Mouse (Mus musculus) midbrain, embryonic 10.5 days (tissue): ENCODE data around the gene Ppm1h. TPM values are rescaled to one million over a fixed set of nuclear protein-coding genes. Genes with fewer than 3 reads are reported as not detected.

Experiments used
- DNase-seq: peaks from one replicate; pipeline ENCODE4 v3.0.0-alpha.2; 2017; ENCODE audit warnings: low spot score
- H3K27ac ChIP-seq: fragments of 300-500 bp; sonication (generic); replicated peaks from 2 replicates; pipeline ENCODE4 v1.5.1; 2016; ENCODE audit warnings: mild to moderate bottlenecking
- H3K27me3 ChIP-seq: fragments of 300-500 bp; sonication (generic); 2 replicates; pipeline ENCODE4 v1.6.1; 2016; ENCODE audit warnings: low read depth, mild to moderate bottlenecking; ENCODE audit not compliant: poor library complexity, severe bottlenecking
- H3K36me3 ChIP-seq: fragments of 300-500 bp; sonication (generic); 2 replicates; pipeline ENCODE4 v1.6.1; 2016; ENCODE audit warnings: mild to moderate bottlenecking, moderate library complexity
- H3K4me1 ChIP-seq: fragments of 300-500 bp; sonication (generic); 2 replicates; pipeline ENCODE4 v1.6.1; 2016
- H3K4me3 ChIP-seq: fragments of 300-500 bp; sonication (generic); 2 replicates; pipeline ENCODE4 v1.5.1; 2016; ENCODE audit warnings: mild to moderate bottlenecking, moderate library complexity
- H3K9me3 ChIP-seq: fragments of 300-500 bp; sonication (generic); replicated peaks from 2 replicates; pipeline ENCODE4 v1.6.1; 2016; ENCODE audit warnings: mild to moderate bottlenecking
- WGBS: fragments of 180-500 bp; shearing (Covaris S2); methylation state at CpG from one replicate; pipeline ENCODE4 v1.1.7; 2016; 5-methylcytosine and 5-hydroxymethylcytosine counted together
- polyA plus RNA-seq: library from polyadenylated mRNA; unstranded; fragments of >200 nt; fragmentation: Nextera tagmentation; extraction: Ambion mirVana; gene quantifications from 2 replicates; pipeline ENCODE4 v1.2.1, GENCODE M21; 2016

Gene Ppm1h
- polyA plus RNA-seq, 1 experiment from 2014 or later = 3.3 TPM

- no peak overlapping the region for H3K27ac ChIP-seq
- no peak overlapping the region for H3K4me3 ChIP-seq
- H3K27me3 ChIP-seq = no peaks in the 10 kb centered on the region; the same call in 1 of the 2 replicates
- H3K9me3 ChIP-seq = peaks cover 6% of the 10 kb centered on the region
- WGBS = 87% methylated on average over 4 of the region's 4 CpGs
- H3K36me3 ChIP-seq = no peaks in the 10 kb centered on the region
- no peak for DNase-seq
- peaks cover 12% of the 10 kb centered on the region for H3K4me1 ChIP-seq
These were observed 129.6 kb downstream of the Ppm1h start for GRCm38 (mm10) chr10:122808186-122808585.

GRCm38 (mm10) chr10:122809851-122810250 lies 131.3 kb downstream of the Ppm1h start:
- Histone ChIP-seq H3K4me1 (peaks cover 12% of the 10 kb centered on the region), H3K4me3 (no peak overlapping the region), H3K27me3 (no peaks in the 10 kb centered on the region), H3K27ac (peak overlapping the region; percentile 20; the same call in 1 of the 2 replicates), H3K9me3 (peaks cover 1% of the 10 kb centered on the region; the same call in 1 of the 2 replicates), H3K36me3 (no peaks in the 10 kb centered on the region)
- DNase-seq = no peak
- WGBS = 46% methylated on average over 8 of the region's 8 CpGs

DNA sequence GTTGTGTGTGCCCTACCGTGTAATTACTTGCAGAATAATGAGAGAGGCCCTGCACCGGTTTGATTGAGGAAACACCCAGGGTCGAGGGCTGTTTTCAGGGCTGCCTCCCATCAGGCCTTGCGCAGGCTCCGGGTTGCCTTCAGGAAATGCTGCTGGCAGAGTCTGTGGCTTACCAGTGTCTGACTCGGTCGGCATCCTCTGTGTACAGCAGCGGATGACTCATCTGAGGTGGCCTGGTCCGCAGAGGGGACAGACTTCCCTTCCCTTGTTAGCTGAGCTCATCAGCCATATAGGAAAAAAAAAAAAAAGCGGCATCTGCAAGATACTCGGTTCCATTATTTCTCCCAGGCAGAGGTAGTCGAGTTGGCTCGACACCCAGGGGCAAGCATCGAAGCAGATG lies 136.5 kb downstream of the Ppm1h start:
- Histone ChIP-seq H3K27me3 (no peaks in the 10 kb centered on the region), H3K9me3 (no peaks in the 10 kb centered on the region), H3K36me3 (no peaks in the 10 kb centered on the region), H3K27ac (no peak overlapping the region), H3K4me1 (peaks cover 1% of the 10 kb centered on the region; the same call in 1 of the 2 replicates), H3K4me3 (no peak overlapping the region)
- DNase-seq = no peak
- 90% methylated on average over 14 of the region's 14 CpGs for WGBS

DNA sequence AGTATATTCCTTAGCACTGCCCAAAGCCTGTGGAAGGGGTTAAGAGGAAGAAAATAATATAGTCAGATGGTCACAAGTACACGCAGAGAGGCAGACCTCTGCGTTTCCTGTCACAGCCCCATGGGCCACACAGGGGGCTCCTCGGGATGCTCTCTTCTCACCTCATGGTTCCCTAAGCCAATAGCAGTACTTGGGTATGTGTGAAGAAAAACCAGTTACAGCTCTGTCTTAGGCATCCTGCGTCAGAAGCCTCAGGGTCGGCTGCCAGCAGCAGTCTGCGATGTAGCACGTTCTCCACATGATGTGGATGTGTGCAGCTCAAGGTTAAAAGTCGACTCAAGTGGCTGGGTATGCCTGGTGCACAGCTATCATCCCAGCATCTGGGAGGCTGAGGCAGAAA lies 139.2 kb downstream of the Ppm1h start:
- Histone ChIP-seq H3K27me3 (no peaks in the 10 kb centered on the region), H3K4me3 (no peak overlapping the region), H3K9me3 (no peaks in the 10 kb centered on the region), H3K36me3 (no peaks in the 10 kb centered on the region), H3K27ac (no peak overlapping the region), H3K4me1 (no peaks in the 10 kb centered on the region)
- 89% methylated on average over 8 of the region's 8 CpGs for WGBS
- no peak for DNase-seq

- Histone ChIP-seq H3K9me3 (no peaks in the 10 kb centered on the region), H3K4me1 (no peaks in the 10 kb centered on the region), H3K27ac (no peak overlapping the region), H3K4me3 (no peak overlapping the region), H3K27me3 (no peaks in the 10 kb centered on the region), H3K36me3 (no peaks in the 10 kb centered on the region)
- 92% methylated on average over 6 of the region's 6 CpGs for WGBS
- DNase-seq = no peak
These were observed 141.2 kb downstream of the Ppm1h start for GRCm38 (mm10) chr10:122819808-122820207.

- Histone ChIP-seq H3K4me3 (no peak overlapping the region), H3K36me3 (no peaks in the 10 kb centered on the region)
These were observed 143.0 kb downstream of the Ppm1h start for GRCm38 (mm10) chr10:122821549-122821948.

DNA sequence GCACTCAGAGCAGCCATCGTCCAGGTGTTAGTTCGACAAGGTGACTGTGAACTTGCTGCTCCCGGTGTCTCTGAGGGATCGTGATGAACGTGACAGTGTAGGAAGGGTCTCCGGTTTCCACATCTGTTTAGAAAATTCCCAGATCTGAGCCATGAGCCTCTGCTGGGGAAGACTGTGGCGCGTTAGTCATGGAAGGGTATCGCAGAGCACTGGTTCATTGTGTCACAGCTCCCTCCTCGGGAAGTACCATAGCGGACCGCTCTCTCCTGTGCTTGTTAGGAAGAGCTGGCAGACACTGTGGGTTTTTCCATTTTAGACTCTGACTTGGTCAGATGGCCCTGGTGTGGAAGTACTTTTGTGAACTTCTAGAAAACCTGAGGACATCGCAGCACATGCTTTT lies 145.1 kb downstream of the Ppm1h start:
- H3K27ac ChIP-seq = no peak overlapping the region; the same call in 1 of the 2 replicates

More at GRCm38 (mm10) chr10:122821549-122821948, 143.0 kb downstream of the Ppm1h start:
- Histone ChIP-seq H3K27ac (no peak overlapping the region), H3K4me1 (no peaks in the 10 kb centered on the region), H3K27me3 (no peaks in the 10 kb centered on the region), H3K9me3 (no peaks in the 10 kb centered on the region)
- no peak for DNase-seq
- WGBS = 80% methylated on average over 6 of the region's 6 CpGs

DNA sequence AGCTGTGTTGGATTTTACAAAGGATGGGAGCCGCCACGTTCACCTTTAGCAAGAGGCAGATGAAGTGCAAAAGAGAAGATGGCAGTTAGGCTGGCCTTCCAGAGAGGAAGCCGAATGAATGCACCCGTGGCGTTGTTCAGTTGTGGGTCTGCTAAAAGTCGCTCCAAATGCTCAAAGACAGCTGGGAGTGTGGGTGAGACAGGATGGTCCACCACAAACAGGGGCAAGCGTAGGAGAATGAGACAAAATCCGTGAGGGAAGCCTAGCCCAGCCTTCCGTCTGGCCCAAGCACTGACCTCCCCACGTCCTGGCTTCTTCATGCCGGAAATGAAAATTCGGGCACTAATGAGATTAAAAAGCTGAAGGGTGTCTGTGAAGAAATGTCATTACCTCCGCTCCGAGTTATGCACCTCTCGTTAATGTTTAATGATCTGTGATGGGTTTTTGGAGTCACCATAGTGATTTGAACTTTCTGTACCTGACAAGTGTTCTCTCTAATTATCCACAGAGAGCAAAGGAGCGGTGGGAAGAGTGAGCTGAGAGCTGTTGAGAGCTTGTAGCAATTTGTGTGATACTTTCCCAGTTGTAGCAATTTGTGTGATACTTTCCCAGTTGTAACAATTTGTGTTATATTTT lies 148.3 kb downstream of the Ppm1h start:
- Histone ChIP-seq H3K36me3 (no peaks in the 10 kb centered on the region), H3K9me3 (no peaks in the 10 kb centered on the region), H3K4me1 (peaks cover 7% of the 10 kb centered on the region), H3K4me3 (no peak overlapping the region), H3K27me3 (no peaks in the 10 kb centered on the region), H3K27ac (no peak overlapping the region)
- DNase-seq = no peak
- 85% methylated on average over 16 of the region's 16 CpGs for WGBS

More for the DNA sequence above, 145.1 kb downstream of the Ppm1h start:
- no peaks in the 10 kb centered on the region for H3K27me3 ChIP-seq
- 86% methylated on average over 13 of the region's 13 CpGs for WGBS
- H3K36me3 ChIP-seq = no peaks in the 10 kb centered on the region
- no peak for DNase-seq
- H3K9me3 ChIP-seq = no peaks in the 10 kb centered on the region
- H3K4me3 ChIP-seq = no peak overlapping the region
- H3K4me1 ChIP-seq = peaks cover 7% of the 10 kb centered on the region

- Histone ChIP-seq H3K27me3 (no peaks in the 10 kb centered on the region), H3K4me1 (peaks cover 7% of the 10 kb centered on the region), H3K4me3 (no peak overlapping the region), H3K36me3 (no peaks in the 10 kb centered on the region), H3K27ac (no peak overlapping the region), H3K9me3 (no peaks in the 10 kb centered on the region; the same call in 1 of the 2 replicates)
- DNase-seq = no peak
- 59% methylated on average over 12 of the region's 12 CpGs for WGBS
These were observed 149.3 kb downstream of the Ppm1h start for GRCm38 (mm10) chr10:122827719-122828414.

- Histone ChIP-seq H3K4me3 (no peak overlapping the region), H3K9me3 (no peaks in the 10 kb centered on the region; the same call in 1 of the 2 replicates), H3K27me3 (no peaks in the 10 kb centered on the region), H3K27ac (no peak overlapping the region), H3K36me3 (no peaks in the 10 kb centered on the region), H3K4me1 (peaks cover 7% of the 10 kb centered on the region)
- no peak for DNase-seq
- WGBS = 88% methylated on average over 3 of the region's 3 CpGs
These were observed 151.2 kb downstream of the Ppm1h start for GRCm38 (mm10) chr10:122829801-122830217.

- Histone ChIP-seq H3K27me3 (no peaks in the 10 kb centered on the region), H3K36me3 (no peaks in the 10 kb centered on the region), H3K27ac (no peak overlapping the region), H3K9me3 (no peaks in the 10 kb centered on the region; the same call in 1 of the 2 replicates), H3K4me1 (peaks cover 7% of the 10 kb centered on the region), H3K4me3 (no peak overlapping the region)
- DNase-seq = no peak
- WGBS = 93% methylated on average over 10 of the region's 10 CpGs
These were observed 152.1 kb downstream of the Ppm1h start for GRCm38 (mm10) chr10:122830638-122831037.

GRCm38 (mm10) chr10:122842014-122842413 lies 163.5 kb downstream of the Ppm1h start:
- Histone ChIP-seq H3K4me3 (no peak overlapping the region), H3K9me3 (no peaks in the 10 kb centered on the region; the same call in 1 of the 2 replicates), H3K4me1 (no peaks in the 10 kb centered on the region), H3K27ac (no peak overlapping the region), H3K36me3 (no peaks in the 10 kb centered on the region), H3K27me3 (no peaks in the 10 kb centered on the region)
- 93% methylated on average over 8 of the region's 8 CpGs for WGBS
- no peak for DNase-seq

DNA sequence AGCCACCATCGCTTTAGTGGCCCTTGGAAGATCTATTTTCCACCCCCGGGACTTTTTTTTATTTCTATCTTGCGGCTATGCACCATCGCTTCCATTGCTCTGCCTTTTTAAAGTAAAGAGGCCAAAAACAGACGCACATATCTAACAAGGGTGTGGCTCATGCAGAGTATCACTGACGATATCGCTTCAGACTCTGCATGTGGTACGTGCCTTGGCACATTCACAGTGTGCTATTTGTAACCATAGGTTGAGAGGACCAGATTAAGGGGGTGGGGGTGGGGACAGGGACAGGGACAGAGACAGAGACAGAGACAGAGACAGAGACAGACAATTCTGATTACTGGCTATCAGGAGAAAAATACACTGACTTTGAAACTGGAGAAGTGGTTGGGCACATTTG lies 164.4 kb downstream of the Ppm1h start:
- Histone ChIP-seq H3K9me3 (no peaks in the 10 kb centered on the region; the same call in 1 of the 2 replicates), H3K27me3 (no peaks in the 10 kb centered on the region), H3K27ac (no peak overlapping the region), H3K4me3 (no peak overlapping the region), H3K4me1 (peaks cover under 1% of the 10 kb centered on the region; the same call in 1 of the 2 replicates), H3K36me3 (no peaks in the 10 kb centered on the region)
- DNase-seq = no peak
- 96% methylated on average over 8 of the region's 8 CpGs for WGBS
